Mouse (Mus musculus) bone marrow, adult 2 months (tissue): ENCODE measurements around the gene Rpp30.

ENCODE experiments used
- CTCF ChIP-seq: fragments of 200-500 bp; IDR thresholded peaks from 2 replicates; pipeline ENCODE4 v1.5.1; 2011; ENCODE audit warnings: low read length, control low read depth; ENCODE audit not compliant: control insufficient read depth, insufficient read depth
- POLR2A ChIP-seq: fragments of 200-500 bp; IDR thresholded peaks from 2 replicates; pipeline ENCODE4 v1.6.1; 2011; ENCODE audit warnings: low read depth, mild to moderate bottlenecking, control low read depth, low read length, borderline replicate concordance; ENCODE audit not compliant: control insufficient read depth

DNA sequence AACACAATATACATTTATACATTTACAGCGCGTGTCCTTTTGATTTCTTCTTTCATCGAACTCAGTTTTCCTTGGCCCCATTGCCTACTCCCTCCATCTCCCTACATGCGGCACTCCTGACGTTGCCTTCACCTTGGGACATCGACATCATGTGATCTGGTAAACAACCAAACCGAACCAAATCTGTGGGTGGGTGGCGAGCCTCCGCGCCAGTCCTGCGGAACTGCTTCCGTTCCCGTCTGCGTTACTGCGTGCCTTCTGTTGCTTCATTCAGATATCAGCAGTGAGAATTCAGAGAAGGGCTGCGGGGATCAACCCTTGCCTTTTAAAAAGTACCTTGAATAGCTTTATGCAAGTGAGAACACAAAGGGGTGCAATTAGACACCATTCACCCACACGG, 28.5 kb downstream of the Rpp30 start:
- TF ChIP-seq CTCF (no peak), POLR2A (no peak)
